Mouse (Mus musculus) A20 (cell line): ENCODE measurements around the gene Glipr1l2.
"Not testable (repeated sequence)": the region's sequence is repeated elsewhere in the genome, so short reads cannot be mapped to it uniquely, and the experiment has no call there.

Experiments
- DNase-seq: peaks from one replicate; pipeline ENCODE4 v3.0.0-alpha.2; 2011; ENCODE audit warnings: low read depth, low spot score

Gene Glipr1l2

GRCm38 (mm10) chr10:112083157-112083556 lies at the start of gene Glipr1l2:
Gene Glipr1l2, plus strand, starts transcription at chr10:112083354.
- no peak for DNase-seq

- DNase-seq = not testable (repeated sequence)
Observed at GRCm38 (mm10) chr10:112043523-112043922, 39.6 kb upstream of the Glipr1l2 start.

- DNase-seq = not testable (repeated sequence)
Observed at GRCm38 (mm10) chr10:112044283-112044682, 38.9 kb upstream of the Glipr1l2 start.

GRCm38 (mm10) chr10:112051220-112051619 lies 31.9 kb upstream of the Glipr1l2 start:
- peak; percentile 45 for DNase-seq

- peak; percentile 19 for DNase-seq
Observed at GRCm38 (mm10) chr10:112051956-112052355, 31.2 kb upstream of the Glipr1l2 start.

GRCm38 (mm10) chr10:112059702-112060582 lies 23.2 kb upstream of the Glipr1l2 start, which contains the start of gene Glipr1l1:
Gene Glipr1l1, plus strand, starts transcription at chr10:112060189.
- peak; percentile 70 for DNase-seq

GRCm38 (mm10) chr10:112060583-112060934 lies 22.6 kb upstream of the Glipr1l2 start:
- not testable (repeated sequence) for DNase-seq

- DNase-seq = peak; percentile 19
Observed at GRCm38 (mm10) chr10:112080044-112080443, 3.1 kb upstream of the Glipr1l2 start.

GRCm38 (mm10) chr10:112105785-112106184 lies 22.6 kb downstream of the Glipr1l2 start:
- DNase-seq = peak; percentile 60

GRCm38 (mm10) chr10:112110401-112110800 lies 27.2 kb downstream of the Glipr1l2 start:
- no peak for DNase-seq

- not testable (repeated sequence) for DNase-seq
Observed at GRCm38 (mm10) chr10:112125090-112125489, 41.9 kb downstream of the Glipr1l2 start.

GRCm38 (mm10) chr10:112127682-112128230 lies 44.6 kb downstream of the Glipr1l2 start:
- not testable (repeated sequence) for DNase-seq

- no peak for DNase-seq
Observed at GRCm38 (mm10) chr10:112132194-112132593, 49.0 kb downstream of the Glipr1l2 start.

- DNase-seq = peak; percentile 91
Observed at GRCm38 (mm10) chr10:112138050-112138870, 55.1 kb downstream of the Glipr1l2 start.

GRCm38 (mm10) chr10:112138871-112139430 lies 55.8 kb downstream of the Glipr1l2 start:
- DNase-seq = no peak

GRCm38 (mm10) chr10:112139834-112140233 lies 56.7 kb downstream of the Glipr1l2 start:
- peak; percentile 76 for DNase-seq
